Mouse (Mus musculus) megakaryocyte, embryonic 14.5 days (primary cell): ENCODE measurements around the gene Grin2a. TPM values are rescaled to one million over a fixed set of nuclear protein-coding genes. Genes with fewer than 3 reads are reported as not detected.

ENCODE experiments used
- H3K27me3 ChIP-seq: replicated peaks from 2 replicates; pipeline ENCODE3; 2012; ENCODE audit warnings: inconsistent platforms
- H3K36me3 ChIP-seq: replicated peaks from 2 replicates; pipeline ENCODE3; 2012; ENCODE audit warnings: low read length, inconsistent platforms, mixed read lengths
- H3K4me1 ChIP-seq: 2 replicates; pipeline ENCODE4 v1.6.1; 2012; ENCODE audit warnings: inconsistent platforms
- H3K4me3 ChIP-seq: replicated peaks from 2 replicates; pipeline ENCODE3; 2012; ENCODE audit warnings: moderate library complexity, mild to moderate bottlenecking, inconsistent platforms
- H3K9me3 ChIP-seq: 2 replicates; pipeline ENCODE4 v1.6.1; 2012; ENCODE audit warnings: inconsistent platforms
- FLI1 ChIP-seq: IDR thresholded peaks from 2 replicates; pipeline ENCODE4 v1.6.1; 2012; ENCODE audit warnings: low read length, inconsistent platforms, mixed read lengths
- GATA1 ChIP-seq: IDR thresholded peaks from 3 replicates; pipeline ENCODE4 v1.6.1; 2012; ENCODE audit warnings: mixed read lengths, low read length, inconsistent platforms, borderline replicate concordance
- polyA plus RNA-seq: library from polyadenylated mRNA; stranded (reverse); fragments of >175 nt; gene quantifications from 2 replicates; pipeline ENCODE4 v1.2.3, GENCODE M21; 2012; ENCODE audit warnings: low replicate concordance; ENCODE audit not compliant: insufficient read depth

Grin2a gene
- polyA plus RNA-seq, 1 experiment, result not detected

DNA sequence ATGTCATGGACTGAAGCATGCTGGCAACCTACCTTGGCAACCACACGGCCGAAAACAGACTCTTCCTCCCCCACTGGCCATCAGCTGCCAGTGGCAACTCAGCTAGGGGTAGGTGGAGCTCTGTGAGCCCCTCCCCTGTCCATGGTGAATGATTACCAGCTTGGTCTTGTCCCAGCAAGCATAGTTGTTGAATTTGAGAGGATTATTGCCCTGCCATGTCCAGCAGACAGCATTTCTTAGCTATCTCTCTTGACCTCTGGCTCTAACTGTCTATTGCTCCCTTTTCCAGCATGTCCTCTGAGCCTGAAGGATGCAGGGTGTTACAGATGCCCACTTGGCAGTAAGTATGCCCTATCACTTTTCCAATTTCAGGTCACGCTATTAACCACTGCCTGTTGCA lies 406.9 kb downstream of the Grin2a start:
- Histone ChIP-seq H3K4me3 (no peak overlapping the region), H3K36me3 (no peaks in the 10 kb centered on the region), H3K27me3 (no peaks in the 10 kb centered on the region), H3K9me3 (peaks cover 9% of the 10 kb centered on the region; the same call in 1 of the 2 replicates), H3K4me1 (no peaks in the 10 kb centered on the region)
- TF ChIP-seq FLI1, result no peak
- no peak for TF ChIP-seq GATA1

DNA sequence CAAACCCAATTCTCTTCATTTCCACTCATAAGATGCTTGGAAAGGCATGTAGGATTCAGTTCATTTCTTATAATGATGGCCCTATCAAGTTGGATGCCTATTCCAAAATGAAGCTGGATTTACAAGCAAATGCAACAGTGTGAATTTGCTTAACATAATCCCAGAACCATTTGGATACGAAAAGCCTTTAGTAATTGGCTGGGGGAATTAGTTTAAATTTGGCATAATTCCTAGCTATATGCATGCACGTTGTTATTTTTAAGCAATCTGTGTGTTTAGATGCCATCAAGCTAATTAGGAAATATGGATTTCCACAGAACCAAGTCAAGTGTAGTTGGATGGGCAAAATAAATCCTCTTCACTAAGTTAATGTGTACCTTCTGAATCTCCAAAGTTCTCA lies 411.4 kb downstream of the Grin2a start:
- Histone ChIP-seq H3K36me3 (no peaks in the 10 kb centered on the region), H3K27me3 (no peaks in the 10 kb centered on the region), H3K9me3 (peaks cover 4% of the 10 kb centered on the region; the same call in 1 of the 2 replicates), H3K4me1 (no peaks in the 10 kb centered on the region), H3K4me3 (no peak overlapping the region)
- TF ChIP-seq GATA1 (no peak), FLI1 (no peak)

DNA sequence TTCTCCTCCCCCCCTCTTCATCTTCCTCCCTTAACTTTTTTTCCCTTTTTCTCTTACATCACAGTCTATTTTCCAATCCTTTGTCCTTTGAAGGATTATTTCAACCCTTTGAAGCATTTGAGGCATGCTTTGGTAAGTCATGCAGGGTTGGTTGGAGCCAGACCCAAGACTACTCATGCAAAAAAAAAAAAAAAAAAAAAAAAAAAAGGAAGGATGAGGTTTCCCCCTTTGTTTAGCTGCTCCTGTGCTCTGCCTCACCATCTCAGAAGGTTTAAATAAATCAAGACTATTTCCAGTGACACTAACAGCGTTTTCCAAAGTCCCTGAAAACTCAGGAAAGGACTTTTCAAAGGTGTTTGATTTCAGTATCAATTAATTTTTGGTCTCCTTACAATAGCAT lies 423.6 kb downstream of the Grin2a start:
- TF ChIP-seq FLI1 (no peak), GATA1 (no peak)
- H3K4me1 ChIP-seq, result no peaks in the 10 kb centered on the region

GRCm38 (mm10) chr16:9567286-9567685 lies 428.1 kb downstream of the Grin2a start:
- H3K27me3 ChIP-seq, result no peaks in the 10 kb centered on the region
- TF ChIP-seq GATA1 (no peak), FLI1 (no peak)
- H3K36me3 ChIP-seq, result no peaks in the 10 kb centered on the region
- no peaks in the 10 kb centered on the region for H3K4me1 ChIP-seq
- no peak overlapping the region for H3K4me3 ChIP-seq
- no peaks in the 10 kb centered on the region for H3K9me3 ChIP-seq

More for the DNA sequence above, 423.6 kb downstream of the Grin2a start:
- no peaks in the 10 kb centered on the region for H3K27me3 ChIP-seq
- H3K4me3 ChIP-seq, result no peak overlapping the region
- no peaks in the 10 kb centered on the region for H3K36me3 ChIP-seq
- H3K9me3 ChIP-seq, result no peaks in the 10 kb centered on the region; the same call in 1 of the 2 replicates

DNA sequence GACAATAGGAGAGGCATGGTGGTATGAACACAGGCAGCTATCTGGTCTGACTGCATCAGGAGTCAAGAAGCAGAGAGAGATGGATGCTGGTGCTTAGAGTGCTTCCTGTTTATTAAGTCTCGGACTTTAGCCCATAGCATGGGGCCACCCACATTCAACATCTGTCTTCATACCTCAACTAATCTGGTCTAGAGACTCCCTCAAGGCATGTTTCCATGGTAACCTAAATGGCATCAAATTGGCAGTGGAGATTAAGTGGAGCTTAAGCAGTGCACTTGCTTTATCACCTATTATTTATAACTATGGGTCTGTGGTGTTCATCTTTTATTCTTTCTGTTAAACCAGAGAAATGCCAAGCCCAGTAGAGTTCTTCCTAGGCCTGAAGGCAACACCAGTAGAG lies 433.5 kb downstream of the Grin2a start:
- no peaks in the 10 kb centered on the region for H3K4me1 ChIP-seq
- TF ChIP-seq GATA1 (no peak), FLI1 (no peak)
- H3K4me3 ChIP-seq, result no peak overlapping the region

DNA sequence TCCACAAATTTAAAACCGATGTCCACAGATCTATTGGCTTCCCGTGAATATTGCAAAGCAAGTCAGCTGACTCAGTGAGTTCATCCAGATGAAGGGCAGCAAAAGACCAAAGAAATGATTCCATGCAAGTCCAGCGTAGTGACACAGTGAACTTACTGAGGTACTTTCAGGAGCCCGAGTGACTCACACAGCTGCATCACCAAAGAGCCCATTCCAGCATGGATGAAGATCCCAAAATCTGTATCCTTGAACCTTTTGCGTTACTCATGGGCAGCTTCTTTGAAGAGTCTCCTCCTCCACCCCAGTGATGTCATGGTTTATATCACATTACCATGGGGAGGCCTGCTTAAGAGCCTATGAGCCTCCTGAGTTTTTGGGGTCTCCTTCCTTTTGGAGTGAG lies 460.2 kb downstream of the Grin2a start:
- Histone ChIP-seq H3K4me1 (no peaks in the 10 kb centered on the region), H3K27me3 (no peaks in the 10 kb centered on the region), H3K9me3 (peaks cover 23% of the 10 kb centered on the region), H3K4me3 (no peak overlapping the region), H3K36me3 (no peaks in the 10 kb centered on the region)
- TF ChIP-seq FLI1, result no peak
- TF ChIP-seq GATA1, result no peak

More for the DNA sequence above, 433.5 kb downstream of the Grin2a start:
- no peaks in the 10 kb centered on the region for H3K27me3 ChIP-seq
- H3K36me3 ChIP-seq, result no peaks in the 10 kb centered on the region
- no peaks in the 10 kb centered on the region for H3K9me3 ChIP-seq

DNA sequence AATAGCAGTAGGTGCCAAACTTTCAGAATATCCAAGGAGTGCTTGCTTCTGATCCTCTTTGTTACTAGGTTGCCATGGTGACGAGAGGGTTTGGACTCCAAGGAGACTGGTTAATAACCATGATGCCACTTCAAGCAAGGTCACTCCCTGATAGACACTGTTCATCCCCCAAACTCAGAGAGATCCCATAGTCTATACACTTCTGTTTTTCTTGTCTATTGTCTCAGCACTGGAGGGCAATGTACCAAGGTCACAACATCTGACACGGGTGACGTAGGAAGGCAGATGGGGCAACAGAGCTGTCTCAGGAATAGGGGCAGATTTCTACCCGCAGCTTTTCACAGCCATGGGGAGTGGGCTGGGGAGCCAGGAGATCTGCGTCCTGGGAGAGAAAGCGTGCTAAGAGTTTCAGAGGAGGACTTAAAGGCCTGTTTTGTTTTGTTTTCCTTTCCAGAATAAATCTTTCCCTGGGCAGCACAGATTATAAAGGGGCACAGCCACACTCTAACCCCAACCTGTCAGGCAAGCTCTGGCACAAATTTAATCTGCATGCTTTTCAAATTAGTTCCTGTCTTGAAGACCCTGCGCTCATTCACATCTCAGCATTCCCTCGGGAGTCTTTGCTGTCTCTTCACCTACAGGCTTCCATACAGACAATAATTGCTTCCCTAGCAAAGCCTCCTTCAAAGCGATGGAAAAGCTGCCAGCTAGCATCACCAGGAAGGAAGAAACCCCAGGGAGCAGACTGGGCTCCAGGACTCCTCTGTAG lies 461.6 kb downstream of the Grin2a start:
- no peak overlapping the region for H3K4me3 ChIP-seq
- H3K9me3 ChIP-seq, result peaks cover 23% of the 10 kb centered on the region
- H3K27me3 ChIP-seq, result no peaks in the 10 kb centered on the region
- H3K36me3 ChIP-seq, result no peaks in the 10 kb centered on the region
- TF ChIP-seq GATA1, result no peak
- no peaks in the 10 kb centered on the region for H3K4me1 ChIP-seq

DNA sequence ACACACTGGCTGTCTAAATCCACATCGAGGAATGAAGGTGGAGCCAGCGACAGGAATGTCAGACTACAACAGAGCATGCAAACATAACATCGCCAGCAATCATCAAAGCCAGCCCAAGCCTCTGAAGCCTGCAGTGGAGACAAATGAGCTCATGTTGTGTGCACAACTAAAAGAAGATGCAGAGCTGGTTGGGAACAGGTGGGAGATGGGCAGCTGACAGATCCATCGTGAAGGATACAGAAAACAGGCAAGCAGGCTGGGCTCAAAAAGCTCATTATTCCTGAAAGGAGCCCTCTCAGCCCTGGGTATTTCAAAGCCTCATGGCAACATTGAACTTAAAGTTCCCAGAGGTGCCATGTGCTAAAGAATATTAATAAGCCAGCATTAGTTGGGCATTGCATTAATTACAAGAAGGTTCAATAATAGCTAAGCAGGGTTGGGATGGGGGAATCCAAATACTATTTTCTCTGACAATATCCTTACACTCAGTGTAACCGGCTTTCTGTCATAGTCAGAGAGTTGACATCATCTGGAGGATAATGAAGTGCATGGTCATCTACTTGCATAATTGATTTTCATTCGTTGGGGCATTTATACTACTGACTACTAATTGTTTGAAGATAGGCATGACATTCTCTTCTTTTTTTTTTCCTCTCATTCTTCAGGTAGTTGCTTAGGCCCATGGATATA lies 462.4 kb downstream of the Grin2a start:
- Histone ChIP-seq H3K27me3 (no peaks in the 10 kb centered on the region), H3K4me3 (no peak overlapping the region), H3K4me1 (no peaks in the 10 kb centered on the region), H3K9me3 (peaks cover 23% of the 10 kb centered on the region), H3K36me3 (no peaks in the 10 kb centered on the region)
- TF ChIP-seq GATA1 (no peak), FLI1 (no peak)

GRCm38 (mm10) chr16:9527214-9527613 lies 468.1 kb downstream of the Grin2a start:
- Histone ChIP-seq H3K4me3 (no peak overlapping the region), H3K27me3 (no peaks in the 10 kb centered on the region), H3K36me3 (no peaks in the 10 kb centered on the region), H3K4me1 (no peaks in the 10 kb centered on the region), H3K9me3 (peaks cover 19% of the 10 kb centered on the region)
- TF ChIP-seq GATA1 (no peak), FLI1 (no peak)

- peaks cover 23% of the 10 kb centered on the region for H3K9me3 ChIP-seq
- no peak overlapping the region for H3K4me3 ChIP-seq
- TF ChIP-seq FLI1, result no peak
- TF ChIP-seq GATA1, result no peak
- H3K4me1 ChIP-seq, result no peaks in the 10 kb centered on the region
- H3K36me3 ChIP-seq, result no peaks in the 10 kb centered on the region
- H3K27me3 ChIP-seq, result no peaks in the 10 kb centered on the region
Observed at GRCm38 (mm10) chr16:9523314-9523713, 472.0 kb downstream of the Grin2a start.

Other genes with a start within 250 kb of the Grin2a start
- gene Rpl39l, start 174.7 kb upstream of the Grin2a start, polyA plus RNA-seq, result not detected in 2 replicates
- gene Atf7ip2, start 197.2 kb upstream of the Grin2a start, polyA plus RNA-seq, result not detected in 2 replicates